Mouse (Mus musculus) heart, embryonic 10.5 days (tissue): Measurements from ENCODE around the gene Kri1. TPM values are rescaled to one million over a fixed set of nuclear protein-coding genes. Genes with fewer than 3 reads are reported as not detected.

Experiments
- DNase-seq: peaks from one replicate; pipeline ENCODE4 v3.0.0-alpha.2; 2017; ENCODE audit warnings: low spot score
- H3K27ac ChIP-seq: fragments of 300-500 bp; sonication (generic); 2 replicates; pipeline ENCODE4 v1.5.1; 2016; ENCODE audit warnings: mild to moderate bottlenecking
- H3K27me3 ChIP-seq: fragments of 300-500 bp; sonication (generic); 2 replicates; pipeline ENCODE4 v1.6.1; 2016; ENCODE audit warnings: mild to moderate bottlenecking; ENCODE audit not compliant: poor library complexity, insufficient read depth, severe bottlenecking
- H3K36me3 ChIP-seq: fragments of 300-500 bp; sonication (generic); 2 replicates; pipeline ENCODE4 v1.6.1; 2016; ENCODE audit warnings: mild to moderate bottlenecking, moderate library complexity
- H3K4me1 ChIP-seq: fragments of 300-500 bp; sonication (generic); 2 replicates; pipeline ENCODE4 v1.6.1; 2016; ENCODE audit warnings: mild to moderate bottlenecking
- H3K4me3 ChIP-seq: fragments of 300-500 bp; sonication (generic); 2 replicates; pipeline ENCODE4 v1.5.1; 2016; ENCODE audit warnings: mild to moderate bottlenecking, moderate library complexity
- H3K9me3 ChIP-seq: fragments of 300-500 bp; sonication (generic); 2 replicates; pipeline ENCODE4 v1.6.1; 2016; ENCODE audit warnings: mild to moderate bottlenecking, moderate library complexity
- whole genome bisulfite sequencing: fragments of 180-500 bp; shearing (Covaris S2); methylation state at CpG from one replicate; pipeline ENCODE4 v1.1.7; 2016; 5-methylcytosine and 5-hydroxymethylcytosine counted together
- polyA plus RNA-seq: library from polyadenylated mRNA; unstranded; fragments of >200 nt; fragmentation: Nextera tagmentation; extraction: Ambion mirVana; gene quantifications from 2 replicates; pipeline ENCODE4 v1.2.1, GENCODE M21; 2016

Gene Kri1
- polyA plus RNA-seq, 1 experiment from 2014 or later = 21.3 TPM

- WGBS = 4% methylated on average over 42 of the region's 42 CpGs
- Histone ChIP-seq H3K4me1 (peaks cover 30% of the 10 kb centered on the region), H3K27me3 (peaks cover 76% of the 10 kb centered on the region), H3K27ac (0 out of 2 replicates have a peak overlapping the region, but pooled peaks have one; percentile 63), H3K9me3 (no peaks in the 10 kb centered on the region; the same call in 1 of the 2 replicates), H3K4me3 (peak overlapping the region; percentile 64), H3K36me3 (peaks cover 2% of the 10 kb centered on the region; the same call in 1 of the 2 replicates)
- no peak for DNase-seq
Measured at GRCm38 (mm10) chr9:21243826-21244427, 43.8 kb downstream of the Kri1 start.

- peaks cover 7% of the 10 kb centered on the region; the same call in 1 of the 2 replicates for H3K36me3 ChIP-seq
- peaks cover 51% of the 10 kb centered on the region for H3K27me3 ChIP-seq
- no peak overlapping the region for H3K27ac ChIP-seq
- no peaks in the 10 kb centered on the region; the same call in 1 of the 2 replicates for H3K9me3 ChIP-seq
- H3K4me3 ChIP-seq = no peak overlapping the region
- peak; percentile 92 for DNase-seq
- H3K4me1 ChIP-seq = peaks cover 39% of the 10 kb centered on the region
- WGBS = 5% methylated on average over 11 of the region's 11 CpGs
Measured at GRCm38 (mm10) chr9:21241343-21241742, 46.4 kb downstream of the Kri1 start.

GRCm38 (mm10) chr9:21239465-21239848 is 48.3 kb downstream of the Kri1 start:
- Histone ChIP-seq H3K4me3 (peak overlapping the region; percentile 98), H3K4me1 (peaks cover 36% of the 10 kb centered on the region), H3K27me3 (peaks cover 32% of the 10 kb centered on the region), H3K36me3 (peaks cover 26% of the 10 kb centered on the region), H3K27ac (peak overlapping the region; percentile 100), H3K9me3 (no peaks in the 10 kb centered on the region; the same call in 1 of the 2 replicates)
- WGBS = 36% methylated on average over 4 of the region's 4 CpGs
- DNase-seq = no peak

GRCm38 (mm10) chr9:21238733-21239464 is 48.9 kb downstream of the Kri1 start, which contains the start of gene Keap1:
Keap1 (minus strand) TSS chr9:21239361.
- DNase-seq = peak; percentile 93
- Histone ChIP-seq H3K4me3 (peak within 1 kb of the TSS; percentile 98), H3K36me3 (peaks cover 31% of the 10 kb centered on the region), H3K27ac (peak within 1 kb of the TSS; percentile 100), H3K4me1 (peaks cover 30% of the 10 kb centered on the region), H3K9me3 (no peaks in the 10 kb centered on the region; the same call in 1 of the 2 replicates), H3K27me3 (peaks cover 26% of the 10 kb centered on the region)
- under 1% methylated on average over 89 of the region's 90 CpGs for WGBS

- Histone ChIP-seq H3K27ac (peak overlapping the region; percentile 100), H3K4me1 (peaks cover 27% of the 10 kb centered on the region), H3K9me3 (no peaks in the 10 kb centered on the region; the same call in 1 of the 2 replicates), H3K27me3 (peaks cover 19% of the 10 kb centered on the region), H3K36me3 (peaks cover 39% of the 10 kb centered on the region), H3K4me3 (peak overlapping the region; percentile 98)
- DNase-seq = no peak
- WGBS = 1% methylated on average over 31 of the region's 31 CpGs
Measured at GRCm38 (mm10) chr9:21238004-21238732, 49.6 kb downstream of the Kri1 start.

GRCm38 (mm10) chr9:21237368-21238003 is 50.3 kb downstream of the Kri1 start:
- Histone ChIP-seq H3K27me3 (peaks cover 12% of the 10 kb centered on the region; the same call in 1 of the 2 replicates), H3K9me3 (no peaks in the 10 kb centered on the region), H3K27ac (peak overlapping the region; percentile 100), H3K4me1 (peaks cover 27% of the 10 kb centered on the region), H3K36me3 (peaks cover 44% of the 10 kb centered on the region), H3K4me3 (peak overlapping the region; percentile 98)
- 18% methylated on average over 19 of the region's 19 CpGs for WGBS
- DNase-seq = no peak

GRCm38 (mm10) chr9:21236991-21237367 is 50.8 kb downstream of the Kri1 start:
- Histone ChIP-seq H3K27me3 (peaks cover 7% of the 10 kb centered on the region; the same call in 1 of the 2 replicates), H3K4me1 (peaks cover 30% of the 10 kb centered on the region), H3K4me3 (peak overlapping the region; percentile 98), H3K27ac (peak overlapping the region; percentile 100), H3K36me3 (peaks cover 49% of the 10 kb centered on the region), H3K9me3 (no peaks in the 10 kb centered on the region)
- no peak for DNase-seq
- WGBS = 81% methylated on average over 25 of the region's 25 CpGs

GRCm38 (mm10) chr9:21235341-21235740 is 52.4 kb downstream of the Kri1 start:
- H3K4me3 ChIP-seq = no peak overlapping the region
- no peak overlapping the region for H3K27ac ChIP-seq
- peaks cover 30% of the 10 kb centered on the region for H3K4me1 ChIP-seq
- H3K36me3 ChIP-seq = peaks cover 62% of the 10 kb centered on the region
- no peaks in the 10 kb centered on the region for H3K9me3 ChIP-seq
- 86% methylated on average over 4 of the region's 4 CpGs for WGBS
- H3K27me3 ChIP-seq = 0 out of 2 replicates have a peak, but pooled peaks cover 2% of the 10 kb centered on the region
- DNase-seq = no peak

- Histone ChIP-seq H3K27ac (no peak overlapping the region), H3K36me3 (peaks cover 76% of the 10 kb centered on the region), H3K4me1 (peaks cover 25% of the 10 kb centered on the region), H3K9me3 (no peaks in the 10 kb centered on the region), H3K27me3 (no peaks in the 10 kb centered on the region), H3K4me3 (no peak overlapping the region)
- WGBS = 82% methylated on average over 28 of the region's 28 CpGs
- DNase-seq = no peak
Measured at GRCm38 (mm10) chr9:21233805-21234204, 54.0 kb downstream of the Kri1 start.

GRCm38 (mm10) chr9:21233366-21233765 is 54.4 kb downstream of the Kri1 start:
- Histone ChIP-seq H3K9me3 (no peaks in the 10 kb centered on the region), H3K27me3 (no peaks in the 10 kb centered on the region), H3K27ac (no peak overlapping the region), H3K36me3 (peaks cover 78% of the 10 kb centered on the region), H3K4me1 (peaks cover 25% of the 10 kb centered on the region), H3K4me3 (no peak overlapping the region)
- WGBS = 88% methylated on average over 29 of the region's 29 CpGs
- no peak for DNase-seq

- no peaks in the 10 kb centered on the region for H3K9me3 ChIP-seq
- H3K4me1 ChIP-seq = peaks cover 27% of the 10 kb centered on the region
- H3K27ac ChIP-seq = no peak overlapping the region
- no peak overlapping the region for H3K4me3 ChIP-seq
- WGBS = 85% methylated on average over 5 of the region's 5 CpGs
- peaks cover 78% of the 10 kb centered on the region for H3K36me3 ChIP-seq
- H3K27me3 ChIP-seq = no peaks in the 10 kb centered on the region
- no peak for DNase-seq
Measured at GRCm38 (mm10) chr9:21232867-21233266, 54.9 kb downstream of the Kri1 start.

GRCm38 (mm10) chr9:21231551-21231950 is 56.2 kb downstream of the Kri1 start:
- H3K27me3 ChIP-seq = no peaks in the 10 kb centered on the region
- H3K36me3 ChIP-seq = peaks cover 73% of the 10 kb centered on the region
- H3K9me3 ChIP-seq = no peaks in the 10 kb centered on the region
- no peak overlapping the region for H3K4me3 ChIP-seq
- H3K4me1 ChIP-seq = peaks cover 21% of the 10 kb centered on the region
- 46% methylated on average over 23 of the region's 23 CpGs for WGBS
- no peak overlapping the region for H3K27ac ChIP-seq
- no peak for DNase-seq
